Mouse (Mus musculus) intestine, embryonic 14.5 days (tissue): Measurements from ENCODE around the gene Serpinb6c. TPM values are rescaled to one million over a fixed set of nuclear protein-coding genes. Genes with fewer than 3 reads are reported as not detected.

Source experiments
- ATAC-seq: fragments of 200-750 bp; cut with Nextera tagmentation; replicated peaks from 2 replicates; pipeline ENCODE4 v1.8.0; 2017; ENCODE audit warnings: low read depth, moderate number of reproducible peaks, moderate TSS enrichment, moderate library complexity; ENCODE audit not compliant: low FRiP score, low TSS enrichment
- DNase-seq: peaks from one replicate; pipeline ENCODE4 v3.0.0-alpha.2; 2018; ENCODE audit warnings: low spot score
- H3K27ac ChIP-seq: fragments of 300-500 bp; sonication (generic); 2 replicates; pipeline ENCODE4 v1.5.1; 2014; ENCODE audit warnings: low read depth, mild to moderate bottlenecking, control low read depth
- H3K27me3 ChIP-seq: fragments of 300-500 bp; sonication (generic); replicated peaks from 2 replicates; pipeline ENCODE4 v1.6.1; 2014; ENCODE audit warnings: low read length, control low read depth; ENCODE audit not compliant: control insufficient read depth, insufficient read depth
- H3K36me3 ChIP-seq: fragments of 300-500 bp; sonication (generic); 2 replicates; pipeline ENCODE4 v1.6.1; 2014; ENCODE audit warnings: low read length, control low read depth; ENCODE audit not compliant: control insufficient read depth, insufficient read depth
- H3K4me1 ChIP-seq: fragments of 300-500 bp; sonication (generic); replicated peaks from 2 replicates; pipeline ENCODE4 v1.6.1; 2014; ENCODE audit warnings: low read length, control low read depth, mixed read lengths; ENCODE audit not compliant: control insufficient read depth, insufficient read depth
- H3K4me2 ChIP-seq: fragments of 300-500 bp; sonication (generic); 2 replicates; pipeline ENCODE4 v1.6.1; 2014; ENCODE audit warnings: low read length
- H3K4me3 ChIP-seq: fragments of 300-500 bp; sonication (generic); 2 replicates; pipeline ENCODE4 v1.5.1; 2014; ENCODE audit warnings: low read depth, low read length, control low read depth, mixed read lengths
- H3K9ac ChIP-seq: fragments of 300-500 bp; sonication (generic); 2 replicates; pipeline ENCODE4 v1.6.1; 2014; ENCODE audit warnings: mild to moderate bottlenecking, low read length
- H3K9me3 ChIP-seq: fragments of 300-500 bp; sonication (generic); 2 replicates; pipeline ENCODE4 v1.6.1; 2016; ENCODE audit warnings: low read length, control low read depth; ENCODE audit not compliant: control insufficient read depth
- whole genome bisulfite sequencing: fragments of 180-500 bp; shearing (Covaris S2); extraction: QIAGEN DNeasy Blood & Tissue Kit; methylation state at CpG from one replicate; pipeline ENCODE4 v1.1.7; 2014; 5-methylcytosine and 5-hydroxymethylcytosine counted together
- polyA plus RNA-seq: library from polyadenylated mRNA; unstranded; fragments of >200 nt; fragmentation: Nextera tagmentation; extraction: Ambion mirVana; gene quantifications from 2 replicates; pipeline ENCODE4 v1.2.1, GENCODE M21; 2014

Serpinb6c gene
- polyA plus RNA-seq, 1 experiment from 2014 or later: 0.14 TPM

DNA sequence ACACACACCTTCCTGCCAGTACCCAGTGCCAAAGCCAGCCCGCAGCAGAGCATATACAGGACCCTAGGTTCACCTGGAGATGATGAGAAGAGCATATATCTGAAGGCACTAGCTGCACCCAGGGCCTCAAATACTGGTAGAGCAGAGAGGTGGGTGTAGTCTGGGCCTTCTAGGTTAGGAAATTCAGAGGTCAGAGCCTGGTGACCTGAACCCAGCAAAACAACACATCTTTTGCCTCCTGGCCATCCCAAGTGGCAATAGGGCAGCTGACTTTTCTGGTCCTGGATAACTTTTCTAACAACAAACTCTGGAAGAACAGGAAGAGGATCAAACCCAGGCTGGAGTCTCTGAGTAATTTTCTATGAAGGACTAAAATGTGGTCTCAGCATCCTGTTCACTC, 62.2 kb downstream of the Serpinb6c start, which contains the start of gene Serpinb6e:
TSS of gene Serpinb6e (minus strand) at position 101 of the 400 bp plus-strand sequence.
- no peaks in the 10 kb centered on the region for H3K9me3 ChIP-seq
- H3K4me1 ChIP-seq: no peaks in the 10 kb centered on the region
- H3K9ac ChIP-seq: no peak within 1 kb of the TSS
- no peaks in the 10 kb centered on the region for H3K36me3 ChIP-seq
- ATAC-seq (no peak), DNase-seq (no peak)
- no peaks in the 10 kb centered on the region for H3K27me3 ChIP-seq
- no peak within 1 kb of the TSS for H3K27ac ChIP-seq
- 64% methylated on average over 1 of the region's 1 CpGs for WGBS
- H3K4me3 ChIP-seq: no peak within 1 kb of the TSS
- H3K4me2 ChIP-seq: no peak within 1 kb of the TSS

DNA sequence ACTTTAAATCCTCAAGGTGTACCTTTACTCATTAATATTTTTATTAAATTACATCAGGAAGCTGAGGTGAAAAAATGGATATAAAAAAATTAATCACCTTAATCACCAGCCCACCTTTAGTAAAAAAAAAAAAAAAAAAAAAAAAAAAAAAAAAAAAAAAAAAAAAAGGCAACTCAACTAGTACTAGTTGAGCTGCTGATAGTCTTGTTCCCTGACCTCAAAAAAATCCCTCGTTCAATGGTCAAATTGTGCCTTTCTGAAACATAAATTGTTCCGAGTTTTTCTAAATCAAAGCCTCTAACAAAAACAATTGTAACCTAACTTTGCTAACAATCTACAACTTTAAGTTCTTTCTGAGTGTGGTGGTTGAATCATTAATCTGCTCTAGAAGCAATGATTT, 74.8 kb downstream of the Serpinb6c start:
- ATAC-seq (no peak), DNase-seq (no peak)
- H3K4me2 ChIP-seq: no peak overlapping the region
- no peak overlapping the region for H3K4me3 ChIP-seq
- no peaks in the 10 kb centered on the region for H3K27me3 ChIP-seq
- 89% methylated on average over 2 of the region's 2 CpGs for WGBS
- no peaks in the 10 kb centered on the region for H3K4me1 ChIP-seq
- H3K9me3 ChIP-seq: no peaks in the 10 kb centered on the region
- H3K36me3 ChIP-seq: no peaks in the 10 kb centered on the region
- no peak overlapping the region for H3K9ac ChIP-seq
- H3K27ac ChIP-seq: no peak overlapping the region

Other genes starting within 250 kb of the Serpinb6c start
- gene Serpinb6d, start 244.3 kb downstream of the Serpinb6c start, polyA plus RNA-seq: not detected in 2 replicates
- gene Serpinb6e, start 62.3 kb downstream of the Serpinb6c start, polyA plus RNA-seq: not detected in 2 replicates
- 33.2 and 36.3 TPM in 2 replicates for gene Nqo2, start 59.0 kb upstream of the Serpinb6c start, polyA plus RNA-seq
- 20.3 TPM in 2 replicates for gene Ripk1, start 96.7 kb upstream of the Serpinb6c start, polyA plus RNA-seq
- gene Serpinb6a, start 97.1 kb upstream of the Serpinb6c start, polyA plus RNA-seq: 91.9 and 106 TPM in 2 replicates
- 40.4 TPM in 2 replicates for gene Bphl, start 131.9 kb upstream of the Serpinb6c start, polyA plus RNA-seq
- 200 and 219 TPM in 2 replicates for gene Tubb2a, start 172.3 kb upstream of the Serpinb6c start, polyA plus RNA-seq
- gene Tubb2b, start 224.8 kb upstream of the Serpinb6c start, polyA plus RNA-seq: 35.5 and 41.5 TPM in 2 replicates